Mouse (Mus musculus): ENCODE measurements around the gene Prkce.

The Prkce gene

GRCm38 (mm10) chr17:86529411-86529810 lies 361.8 kb downstream of the Prkce start:
- no peak for DNase-seq

GRCm38 (mm10) chr17:86531231-86531630 lies 363.6 kb downstream of the Prkce start:
- no peak for DNase-seq

GRCm38 (mm10) chr17:86532783-86533548 lies 365.4 kb downstream of the Prkce start:
- DNase-seq = no peak

GRCm38 (mm10) chr17:86533549-86533851 lies 365.9 kb downstream of the Prkce start:
- DNase-seq = no peak

GRCm38 (mm10) chr17:86535096-86535495 lies 367.5 kb downstream of the Prkce start:
- peak; percentile 82 to 86 for DNase-seq

DNA sequence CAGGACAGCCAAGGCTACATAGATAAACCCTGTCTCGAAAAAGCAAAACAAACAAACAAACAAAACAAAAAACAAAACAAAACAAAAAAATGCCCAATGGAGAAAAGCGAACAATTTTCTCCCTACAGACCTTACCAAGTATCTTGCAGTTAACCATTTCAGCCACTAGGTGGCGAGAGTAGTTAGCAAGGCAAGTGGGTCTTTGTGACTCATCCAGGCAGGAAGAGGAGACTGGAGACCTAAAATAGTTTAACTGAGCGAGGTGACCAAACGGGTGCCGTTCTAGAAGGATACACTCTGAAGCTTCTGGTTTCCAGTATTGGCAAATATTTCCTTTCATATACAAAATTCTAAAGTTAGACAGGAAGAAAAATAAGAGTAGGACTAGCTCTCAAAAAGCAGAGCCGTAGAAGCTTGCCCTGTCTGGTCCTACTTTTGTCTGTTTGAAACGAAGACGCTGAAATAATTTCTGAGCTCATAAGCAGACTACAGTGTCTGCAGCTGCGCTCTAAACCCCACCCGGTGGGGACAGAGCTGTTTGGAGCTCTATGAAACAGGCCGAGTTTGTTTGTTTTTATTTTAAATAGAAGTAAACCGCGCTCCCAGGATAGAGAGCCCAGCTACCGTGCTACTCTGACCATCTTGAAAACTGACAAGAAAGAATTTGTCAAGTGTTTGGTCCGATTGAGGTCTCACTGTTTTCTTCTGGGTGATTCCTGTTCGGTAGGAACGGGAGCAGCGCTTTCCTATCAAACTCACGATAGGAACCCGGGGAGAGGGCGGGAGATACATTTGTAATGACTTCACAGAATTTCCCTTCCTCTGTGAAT lies 368.5 kb downstream of the Prkce start:
- DNase-seq = peak; percentile 55 to 81

DNA sequence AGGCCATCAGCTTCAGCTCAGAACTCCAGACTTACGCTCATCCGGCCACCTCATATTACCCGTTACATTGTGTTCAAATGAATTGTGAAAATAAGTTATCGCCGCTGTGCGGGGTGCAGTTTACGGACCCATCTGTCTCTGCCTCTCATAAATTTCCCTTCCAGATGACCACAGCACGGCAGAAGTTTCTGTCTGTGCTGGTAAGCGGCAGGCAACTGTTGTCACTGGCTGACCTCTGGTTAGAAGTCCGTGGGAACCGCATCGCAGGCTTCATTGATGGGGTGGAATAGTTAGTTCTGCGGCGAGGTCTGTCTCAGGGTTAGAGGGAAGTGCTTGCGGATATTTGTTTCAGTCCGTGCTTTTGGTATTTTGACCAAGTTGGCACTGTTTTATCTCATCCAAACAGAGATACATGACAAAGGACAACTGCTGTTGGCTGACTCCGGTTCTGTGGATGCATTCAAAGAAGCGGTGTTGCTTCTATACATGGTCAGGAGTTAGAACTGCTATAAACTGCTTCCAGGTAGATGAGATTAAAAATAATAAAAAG lies 372.4 kb downstream of the Prkce start:
- no peak for DNase-seq

GRCm38 (mm10) chr17:86546529-86546928 lies 378.9 kb downstream of the Prkce start:
- peak in 1 of 2 experiments; percentile 32 for DNase-seq

DNA sequence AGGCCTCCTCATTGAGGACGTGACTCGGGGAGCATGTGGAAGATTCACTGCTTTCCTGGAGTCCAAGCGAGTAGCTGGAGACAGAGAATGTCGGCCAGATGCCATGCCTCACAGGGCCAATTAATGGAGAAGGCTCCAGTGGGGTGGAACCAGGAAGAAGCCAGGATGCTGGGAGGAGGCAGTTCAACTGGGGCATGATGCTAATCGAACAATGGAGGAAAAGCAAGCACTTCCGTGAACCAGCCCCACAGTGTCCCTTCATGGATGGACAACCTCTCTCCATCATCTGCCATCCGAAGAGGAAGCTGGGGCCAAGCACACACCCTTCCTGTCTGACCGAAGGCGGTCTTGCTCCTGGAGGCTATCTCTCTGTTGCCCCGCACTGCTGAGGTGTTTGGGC lies 381.5 kb downstream of the Prkce start:
- no peak for DNase-seq

DNA sequence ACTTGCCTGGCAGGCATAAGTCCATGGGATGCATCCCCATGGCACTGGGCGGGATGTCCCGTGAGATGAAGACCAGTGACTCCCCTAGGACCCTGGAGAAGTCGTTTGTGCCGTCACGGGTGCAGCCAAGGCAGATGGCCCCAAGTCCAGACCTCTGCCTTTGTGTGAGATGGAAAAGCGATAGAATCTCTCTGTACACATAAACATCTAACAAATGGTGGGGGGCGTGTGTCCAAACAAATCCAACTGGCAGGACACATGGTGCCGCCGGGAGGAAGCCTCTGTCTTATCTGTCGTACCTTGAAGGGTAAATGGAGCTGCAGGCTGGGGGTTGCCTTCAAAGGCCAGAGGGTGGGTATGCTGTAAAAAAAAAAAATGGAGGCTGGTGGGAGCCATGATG lies 384.0 kb downstream of the Prkce start:
- DNase-seq = no peak

DNA sequence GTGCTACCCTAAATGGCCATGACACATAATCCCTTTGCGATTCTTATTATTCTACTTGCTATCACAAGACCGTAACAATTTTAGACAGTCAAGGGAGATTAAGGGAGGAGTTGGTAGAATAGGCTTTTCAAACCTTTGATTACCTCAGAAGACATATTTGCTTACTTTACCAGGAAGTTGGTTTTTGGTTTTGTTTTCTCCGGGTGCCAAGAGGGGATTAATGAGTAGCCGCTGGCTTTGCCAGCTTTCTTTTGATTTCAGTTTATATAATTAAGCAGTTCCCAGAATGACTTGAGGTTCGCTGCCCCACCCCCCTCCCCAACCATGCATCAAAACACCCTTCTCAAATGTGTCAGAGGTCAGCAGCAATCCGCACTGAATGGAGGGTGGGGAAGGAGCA lies 384.4 kb downstream of the Prkce start:
- no peak for DNase-seq

DNA sequence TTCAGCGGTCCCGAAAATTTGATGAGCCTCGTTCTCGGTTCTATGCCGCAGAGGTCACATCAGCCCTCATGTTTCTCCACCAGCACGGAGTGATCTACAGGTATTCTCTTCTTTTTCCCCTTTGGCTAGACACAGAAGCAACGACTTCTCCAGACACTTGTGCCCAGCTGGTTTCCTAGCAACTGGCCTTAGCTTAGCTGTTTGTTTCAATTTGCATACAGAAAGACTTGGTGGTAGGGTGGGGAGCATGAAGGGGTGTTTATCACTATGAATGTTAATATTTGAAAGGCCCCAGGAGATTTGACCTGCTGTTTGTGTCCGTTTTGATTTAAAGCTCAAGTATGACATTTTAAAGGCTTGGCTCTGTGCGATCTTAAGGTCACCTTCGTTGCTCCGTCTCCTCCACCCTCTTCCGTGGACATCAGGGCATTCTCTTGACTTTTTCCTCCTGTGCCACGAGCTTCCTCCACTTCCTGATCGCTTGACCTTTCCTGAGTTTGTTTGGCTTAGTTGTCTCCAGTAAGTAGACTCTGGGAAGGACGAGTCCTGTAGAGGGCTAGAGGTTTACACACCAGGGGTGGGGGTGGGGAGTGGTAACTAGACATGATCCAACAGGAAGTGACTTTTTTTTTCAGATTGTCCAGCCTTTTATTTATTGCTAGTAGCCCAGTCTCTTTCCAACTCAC lies 391.8 kb downstream of the Prkce start:
- DNase-seq = no peak

DNA sequence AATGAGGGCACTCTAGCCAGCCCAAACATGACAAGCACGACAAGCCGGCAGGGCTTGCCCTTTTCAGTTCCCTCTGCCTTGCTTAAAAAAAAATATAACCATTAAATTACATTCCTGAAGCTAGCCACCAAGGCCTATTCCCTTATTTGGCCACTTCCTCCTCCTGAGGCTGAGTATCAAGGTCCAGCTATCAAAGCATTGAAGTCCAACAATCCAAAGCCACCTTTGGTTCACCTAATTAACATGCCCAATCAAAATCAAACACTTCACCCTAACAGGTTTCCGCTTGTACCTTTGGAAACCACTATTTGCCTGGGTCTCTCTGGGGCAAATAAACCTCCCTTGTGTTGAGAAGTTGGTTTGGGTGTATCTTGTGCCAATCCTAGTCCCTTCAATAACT lies 392.9 kb downstream of the Prkce start:
- no peak for DNase-seq

- no peak for DNase-seq
Measured at GRCm38 (mm10) chr17:86570491-86570890, 402.9 kb downstream of the Prkce start.

- DNase-seq = no peak
Measured at GRCm38 (mm10) chr17:86571266-86571665, 403.7 kb downstream of the Prkce start.

DNA sequence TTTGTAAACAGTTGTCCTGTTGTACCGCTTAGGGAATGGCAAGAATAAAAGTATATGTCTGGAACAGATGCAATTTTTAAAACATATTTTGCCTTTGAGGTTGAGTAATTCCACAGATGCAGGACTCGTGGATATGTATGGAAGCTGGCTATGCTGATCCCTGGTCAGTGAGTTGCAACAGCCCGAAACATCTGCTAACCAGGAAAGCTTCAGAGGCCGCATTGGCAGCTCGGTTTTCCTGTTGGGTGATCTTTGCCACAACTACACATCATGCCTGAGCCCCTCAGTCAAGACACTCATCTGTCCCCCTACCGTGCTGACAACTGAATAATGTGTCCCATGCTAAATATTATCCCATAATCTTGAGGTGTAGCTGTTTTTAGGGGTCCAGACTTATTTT lies 404.6 kb downstream of the Prkce start:
- DNase-seq = no peak

DNA sequence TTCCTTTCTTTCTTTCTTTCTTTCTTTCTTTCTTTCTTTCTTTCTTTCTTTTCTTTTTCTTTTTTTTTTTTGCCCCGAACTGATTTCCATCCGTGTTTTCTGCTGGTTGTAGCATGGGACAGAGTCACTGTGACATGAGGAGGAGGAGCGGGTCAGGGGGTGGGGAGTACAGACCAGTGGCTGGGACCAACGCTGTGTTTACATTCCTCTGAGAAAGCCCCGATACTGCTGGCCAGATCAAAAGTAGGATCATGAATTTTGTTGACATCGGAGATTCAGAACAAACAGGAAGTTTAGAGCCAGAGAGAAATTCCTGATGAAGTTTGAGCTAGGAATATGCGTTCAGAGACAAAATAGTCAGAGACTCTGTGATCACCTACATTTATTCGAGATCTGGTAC lies 405.0 kb downstream of the Prkce start:
- no peak for DNase-seq

DNA sequence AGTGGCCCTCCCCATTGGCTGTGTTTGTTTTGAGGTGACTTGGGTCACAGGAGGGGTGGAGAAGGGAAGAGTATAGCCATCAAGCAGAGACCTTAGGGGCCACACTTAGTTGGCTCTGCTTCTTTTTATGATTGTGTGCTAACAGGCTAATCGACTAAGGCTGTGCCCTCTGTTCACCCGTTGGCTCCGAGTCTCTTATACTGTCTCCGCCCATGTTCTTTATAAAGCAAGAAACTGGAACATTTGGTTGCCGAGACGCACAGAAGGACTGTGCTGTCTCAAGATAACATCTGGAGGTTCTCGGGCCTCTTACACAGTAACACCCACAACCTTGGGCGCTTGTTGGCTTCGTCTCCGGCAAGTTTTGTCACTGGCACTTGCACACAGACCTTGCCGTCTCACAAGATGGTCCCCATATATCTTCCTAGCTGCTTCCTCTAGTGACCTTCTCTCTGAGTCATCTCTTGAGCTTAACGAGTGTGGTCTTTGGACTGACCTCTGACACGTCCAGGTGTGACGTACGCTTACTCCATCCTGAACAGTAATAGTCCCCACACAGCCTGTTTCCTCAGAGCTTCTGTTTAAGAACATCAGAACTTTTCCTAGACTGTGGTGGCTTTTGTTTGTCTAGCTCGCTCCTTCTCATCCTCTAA lies 406.1 kb downstream of the Prkce start:
- DNase-seq = no peak

DNA sequence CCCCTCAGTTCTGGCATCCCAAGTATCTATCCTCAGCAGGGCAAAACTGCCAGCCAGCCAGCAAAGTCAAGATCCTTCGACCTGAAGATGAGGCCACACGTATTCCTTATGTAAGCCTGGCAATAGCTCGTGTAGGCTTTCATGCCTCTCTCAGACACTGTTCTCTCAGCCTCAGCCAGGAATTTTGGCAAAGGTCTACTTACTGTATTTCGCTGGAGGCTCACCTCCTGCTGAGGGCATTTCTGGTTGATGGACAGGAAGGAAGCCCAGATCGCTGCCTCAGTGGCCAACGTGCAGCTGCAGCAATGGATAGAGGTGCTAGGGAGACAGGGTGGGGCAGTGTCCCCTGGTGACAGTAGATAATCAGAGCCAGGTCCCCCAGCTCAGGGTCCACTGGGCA lies 413.1 kb downstream of the Prkce start:
- DNase-seq = peak; percentile 23 to 31

GRCm38 (mm10) chr17:86582341-86582740 lies 414.8 kb downstream of the Prkce start:
- no peak for DNase-seq

GRCm38 (mm10) chr17:86586441-86586840 lies 418.9 kb downstream of the Prkce start:
- no peak for DNase-seq

DNA sequence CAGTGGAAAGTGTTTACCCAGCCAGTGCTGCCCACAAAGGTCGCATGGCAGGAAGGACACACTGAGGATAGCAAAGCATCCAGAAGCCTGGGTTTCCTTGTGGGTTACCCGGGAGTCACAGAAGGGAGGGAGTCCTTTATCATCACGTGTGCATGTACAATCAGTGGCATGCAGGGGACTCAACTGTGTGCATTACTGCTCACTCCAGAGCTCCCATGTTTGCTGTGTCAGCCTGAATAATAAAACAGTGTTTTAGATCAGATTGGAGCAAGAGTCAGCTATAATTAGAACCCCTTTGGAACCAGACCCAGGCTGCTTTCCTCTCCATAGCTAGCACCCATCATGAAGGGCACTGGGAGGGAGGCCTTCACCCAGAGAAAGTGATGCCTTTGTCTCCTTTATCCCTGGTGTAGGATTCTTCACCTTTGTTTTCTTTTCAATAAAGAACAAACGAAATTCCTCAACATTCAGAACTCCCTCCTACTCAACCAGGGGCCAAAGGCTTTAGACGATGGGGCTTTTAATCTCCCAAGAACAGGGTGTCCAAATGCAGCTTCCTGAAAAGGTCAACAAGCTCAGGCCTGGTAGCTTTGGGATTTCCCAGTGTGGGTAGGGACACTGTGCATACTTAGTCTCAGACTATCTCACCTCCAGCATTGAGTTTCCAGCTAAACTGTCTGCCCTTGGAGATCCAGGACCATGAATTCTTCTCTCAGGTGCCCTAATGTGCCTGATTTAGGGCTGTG lies 421.3 kb downstream of the Prkce start:
- no peak for DNase-seq
